Mouse (Mus musculus): ENCODE results near the gene Dnajc21. TPM values are rescaled to one million over a fixed set of nuclear protein-coding genes. Genes with fewer than 3 reads are reported as not detected.

Dnajc21 gene
- total RNA-seq, 2 experiments from 2014 or later: 17.3 to 17.7 TPM

GRCm38 (mm10) chr15:10439963-10440362, 30.4 kb downstream of the Dnajc21 start:
- DNase-seq (ENCODE audit: low spot score in 2 of 2): no peak

DNA sequence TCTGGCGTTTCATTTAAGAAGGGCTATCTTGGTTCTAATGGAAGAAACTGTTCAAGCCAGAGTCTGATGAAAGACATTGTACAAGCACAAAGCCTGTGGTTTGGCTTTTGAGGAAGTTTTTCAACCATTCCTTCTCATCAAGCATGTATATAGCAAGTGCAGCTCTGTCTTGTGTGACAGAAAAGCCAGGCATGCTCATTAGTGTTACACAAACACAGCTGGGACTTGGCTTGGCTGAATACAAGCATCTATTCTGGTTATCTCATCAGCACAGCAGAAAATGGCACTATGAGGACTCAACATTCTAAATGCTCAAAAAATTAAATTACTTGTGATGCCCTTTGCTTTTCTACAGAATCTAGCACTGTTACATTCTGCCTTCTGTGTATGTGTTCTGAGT, 33.4 kb downstream of the Dnajc21 start:
- no peak for DNase-seq (ENCODE audit: low spot score in 2 of 2)

- no peak for DNase-seq (ENCODE audit: low spot score in 2 of 2)
Observed at GRCm38 (mm10) chr15:10426545-10427266, 43.6 kb downstream of the Dnajc21 start.

DNA sequence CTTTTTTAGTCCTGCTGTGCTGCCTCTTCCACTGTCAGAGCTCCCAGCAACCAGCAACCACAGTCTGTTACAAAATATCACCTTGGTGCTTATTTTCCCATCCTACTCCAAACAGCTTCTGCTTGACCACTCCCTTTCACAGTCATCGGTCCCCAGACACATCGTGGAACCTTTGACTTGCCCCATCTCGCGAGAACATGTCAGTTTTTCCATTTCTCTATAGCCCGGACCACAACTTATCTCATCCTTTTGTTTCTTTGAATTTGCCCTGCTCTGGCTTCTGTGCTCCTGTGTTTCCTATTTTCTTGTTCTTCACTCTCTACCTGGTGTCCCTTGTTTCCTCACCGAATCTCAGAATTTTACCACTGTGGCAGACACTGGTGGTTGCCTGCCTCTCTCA, 44.2 kb downstream of the Dnajc21 start:
- no peak for DNase-seq (ENCODE audit: low spot score in 2 of 2)

DNA sequence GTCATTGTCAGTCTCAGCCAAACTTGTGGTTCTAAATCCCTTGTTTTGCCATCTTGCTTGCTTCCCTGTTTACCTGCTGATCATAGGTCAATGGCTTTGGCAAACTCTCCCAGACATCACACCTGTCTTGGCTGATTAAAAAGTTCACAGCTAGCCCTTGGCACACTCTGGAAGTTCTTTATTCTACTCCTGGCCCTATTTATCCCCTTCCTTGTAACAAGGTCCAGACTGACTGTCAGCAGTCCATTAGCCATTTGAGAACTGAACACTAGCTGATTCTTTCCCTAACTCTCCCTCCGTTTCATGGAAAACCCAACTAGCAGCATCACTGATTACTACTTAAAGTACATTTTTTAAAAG, 48.6 kb downstream of the Dnajc21 start:
- DNase-seq (ENCODE audit: low spot score in 2 of 2): no peak

DNA sequence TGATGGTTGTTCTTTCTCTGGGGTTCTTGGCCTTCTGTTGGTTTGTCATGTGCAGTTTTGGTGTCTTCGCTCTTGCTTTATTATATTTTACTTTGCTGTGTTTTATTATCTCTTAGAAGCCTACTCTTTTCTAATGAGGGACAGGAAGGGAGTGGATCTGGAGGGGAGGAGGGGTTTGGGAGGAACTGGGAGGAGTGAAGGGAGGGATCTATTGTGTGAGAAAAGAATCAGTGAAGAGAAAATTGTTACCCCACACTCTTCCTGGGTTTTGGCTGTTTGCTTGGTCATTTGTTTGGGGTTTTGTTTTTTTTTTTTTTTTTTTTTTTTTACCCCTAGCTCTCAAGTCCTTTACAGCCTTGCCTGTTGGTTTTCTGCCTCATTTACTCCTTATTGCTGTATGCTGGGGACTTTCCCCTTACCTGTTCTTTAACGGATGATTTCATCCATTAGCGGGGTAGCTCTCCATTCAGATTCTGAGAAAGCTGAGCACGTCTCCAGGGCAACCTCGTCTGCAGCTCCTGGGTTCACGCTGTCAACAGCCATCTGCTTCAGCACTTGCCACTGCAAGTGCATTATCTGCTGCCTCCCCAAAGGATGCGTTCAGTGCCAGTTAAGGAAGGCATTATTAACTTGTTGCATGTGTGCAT, 49.1 kb downstream of the Dnajc21 start:
- no peak for DNase-seq (ENCODE audit: low spot score in 2 of 2)

DNA sequence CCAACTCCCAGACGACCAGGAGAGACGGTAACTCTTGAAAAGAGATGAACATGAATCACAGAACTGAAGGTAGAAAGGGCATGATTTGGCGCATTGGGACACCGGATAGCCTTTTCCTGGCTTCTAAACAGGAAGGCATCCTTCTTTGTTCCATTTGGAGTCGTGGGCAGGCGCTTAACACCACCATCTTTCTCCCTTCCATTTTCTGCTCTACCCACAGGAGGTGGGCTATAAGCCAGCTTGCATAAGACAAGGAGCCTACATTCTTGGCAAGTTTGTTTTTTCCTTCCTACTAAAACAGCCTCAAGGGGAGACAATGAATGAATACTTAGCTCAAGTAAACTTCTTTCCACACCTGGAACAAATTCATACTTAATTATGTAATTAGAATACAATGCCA, 56.7 kb downstream of the Dnajc21 start:
- DNase-seq (ENCODE audit: low spot score in 2 of 2): no peak

GRCm38 (mm10) chr15:10410881-10411280, 59.4 kb downstream of the Dnajc21 start:
- DNase-seq (ENCODE audit: low spot score in 2 of 2): no peak

DNA sequence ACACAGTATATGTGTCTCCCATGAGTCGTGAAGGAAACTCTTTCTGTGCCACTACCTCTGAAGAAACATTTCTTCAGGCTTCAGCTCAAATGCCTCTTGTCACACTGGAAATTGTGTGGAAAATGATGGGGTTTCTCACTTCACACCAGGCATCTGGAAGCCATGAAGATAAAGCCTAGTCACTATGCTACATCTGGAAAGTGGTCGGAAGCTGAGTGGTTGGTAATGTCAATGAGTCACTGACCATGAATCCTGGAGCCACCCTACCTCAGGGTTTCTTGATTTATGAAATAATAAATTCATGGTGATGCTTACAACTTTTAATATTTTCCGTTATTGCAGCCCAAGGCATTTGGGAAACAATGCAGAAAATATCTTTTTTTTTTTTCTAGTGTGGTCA, 60.5 kb downstream of the Dnajc21 start:
- DNase-seq (ENCODE audit: low spot score in 2 of 2): no peak

GRCm38 (mm10) chr15:10400415-10400814, 69.9 kb downstream of the Dnajc21 start:
- DNase-seq (ENCODE audit: low spot score in 2 of 2): no peak

GRCm38 (mm10) chr15:10399795-10400194, 70.5 kb downstream of the Dnajc21 start:
- no peak for DNase-seq (ENCODE audit: low spot score in 2 of 2)

Other genes starting within 250 kb of the Dnajc21 start
- not detected for gene Gm21973, start 145.1 kb downstream of the Dnajc21 start, total RNA-seq (2021)
- gene Agxt2, start 112.0 kb downstream of the Dnajc21 start, total RNA-seq (2021): not detected
- 10 to 100 TPM; 16.3 to 25.7 TPM for gene Brix1, start 15.4 kb upstream of the Dnajc21 start, total RNA-seq (2021)
- gene Rad1, start 15.5 kb upstream of the Dnajc21 start, total RNA-seq (2021): 10 to 100 TPM; 12.6 to 13.5 TPM
- not detected for gene Ttc23l, start 88.2 kb upstream of the Dnajc21 start, total RNA-seq (2021)
- 10 to 100 TPM; 10.8 to 12.5 TPM for gene Rai14, start 244.1 kb upstream of the Dnajc21 start, total RNA-seq (2021)

Measured in layer of hippocampus, postnatal 10 days (tissue).